In the genomic region with DNA sequence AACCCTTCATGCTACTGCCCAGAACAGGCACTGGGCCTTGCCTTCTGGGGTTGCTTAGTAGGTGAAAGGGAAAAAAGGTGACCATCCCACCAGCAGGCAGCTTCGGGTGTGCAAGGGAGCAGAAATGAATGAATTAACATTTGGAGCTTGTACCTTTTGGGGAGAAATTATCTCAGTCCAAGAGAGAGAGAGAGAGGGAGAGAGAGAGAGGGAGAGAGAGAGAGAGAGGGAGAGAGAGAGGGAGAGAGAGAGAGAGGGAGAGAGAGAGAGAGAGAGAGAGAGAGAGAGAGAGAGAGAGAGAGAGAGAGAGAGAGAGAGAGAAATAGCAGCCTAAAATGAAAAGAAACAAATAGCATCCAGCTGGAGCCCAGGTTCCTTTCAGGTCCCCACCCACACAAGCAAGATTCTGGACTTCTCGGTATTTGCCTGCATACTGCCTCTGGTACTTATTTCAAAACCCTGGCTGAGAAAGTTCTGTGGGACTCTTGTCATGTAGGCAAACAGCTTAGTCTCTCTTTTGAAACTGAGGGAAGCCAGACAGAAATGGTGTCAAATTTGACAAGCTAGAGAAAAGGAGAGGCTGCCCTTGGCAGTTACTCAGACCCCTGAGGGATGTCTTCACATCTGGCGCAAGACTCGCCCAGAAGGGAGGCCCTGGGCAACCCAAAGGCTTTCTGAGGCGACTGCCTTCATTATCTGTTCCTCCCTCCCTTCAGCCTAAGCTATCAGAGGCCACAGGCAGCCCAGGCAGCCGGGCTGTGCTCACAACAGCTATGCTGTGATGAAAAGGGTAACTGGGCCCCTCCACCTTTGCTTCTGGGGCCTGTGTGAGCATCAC, we compare ENCODE assay signal across 8 mouse cellular contexts.
A peak's percentile ranks its signal among the peaks of the same experiment; 100 is the strongest.
DNase-seq lines count a peak whose midpoint lies in the region; ATAC-seq and TF ChIP-seq lines count a peak whose summit lies in the region.

No protein-coding gene starts in this region.

- H3K4me3 ChIP-seq in G1E (ENCODE audit: low read depth, low read length): no peak overlapping the region

- H3K9me3 ChIP-seq in G1E (replicated peaks): no peaks in the 10 kb centered on the region

- H3K36me3 ChIP-seq in G1E (replicated peaks): no peaks in the 10 kb centered on the region

- H3K27me3 ChIP-seq in G1E (ENCODE audit: insufficient read depth, low read length): peaks cover 16% of the 10 kb centered on the region

- H3K4me1 ChIP-seq in G1E (ENCODE audit: insufficient read depth, low read depth, low read length): peaks cover 2% of the 10 kb centered on the region; the same call in 1 of the 2 replicates

- ATAC-seq in G1E (ENCODE audit: extremely low read depth, insufficient number of reproducible peaks, low FRiP score, poor library complexity, severe bottlenecking): peak; percentile 66
- peak; percentile 45 for ATAC-seq in granulocyte monocyte progenitor cell, adult 5-6 weeks (replicated peaks; ENCODE audit: poor library complexity, severe bottlenecking)
- peak; percentile 90 for ATAC-seq in megakaryocyte progenitor cell, adult 5-6 weeks (replicated peaks; ENCODE audit: poor library complexity)
- ATAC-seq in monocyte, adult 5-6 weeks (replicated peaks; ENCODE audit: insufficient number of reproducible peaks, low FRiP score, low TSS enrichment, poor library complexity, severe bottlenecking): no peak

- TF ChIP-seq CTCF in G1E (IDR thresholded peaks at IDR 0.05; ENCODE audit: low read depth, low read length): no peak

- peak; percentile 55 for DNase-seq in adrenal gland, postnatal 14 days
- no peak for DNase-seq in adrenal gland, adult 8-10 months
- DNase-seq in G1E (ENCODE audit: low spot score): no peak
- DNase-seq in cerebellum, adult 11-12 months: no peak
- no peak for DNase-seq in left cerebral cortex, adult 18-20 months (ENCODE audit: low spot score in 2 of 2)
